Mouse (Mus musculus) C2C12 (cell line): ENCODE results near the gene Tjp3. TPM values are rescaled to one million over a fixed set of nuclear protein-coding genes. Genes with fewer than 3 reads are reported as not detected.

Source experiments
- H3K27me3 ChIP-seq: one replicate; pipeline ENCODE4 v1.6.1; 2011; ENCODE audit not compliant: control insufficient read depth, insufficient read depth, insufficient read length
- H3K36me3 ChIP-seq: one replicate; pipeline ENCODE4 v1.6.1; 2011; ENCODE audit not compliant: control insufficient read depth, insufficient read depth
- H3K4me3 ChIP-seq: one replicate; pipeline ENCODE4 v1.5.1; 2011; ENCODE audit warnings: mild to moderate bottlenecking, control low read depth; ENCODE audit not compliant: poor library complexity, insufficient read depth, severe bottlenecking
- H3K79me2 ChIP-seq: one replicate; pipeline ENCODE4 v1.6.1; 2011; ENCODE audit not compliant: control insufficient read depth, insufficient read depth
- H3K79me3 ChIP-seq: one replicate; pipeline ENCODE4 v1.6.1; 2011; ENCODE audit warnings: low read depth, control low read depth
- H3ac ChIP-seq: one replicate; pipeline ENCODE3; 2011; ENCODE audit warnings: low read depth; ENCODE audit not compliant: control insufficient read depth, insufficient read length
- CEBPB ChIP-seq: IDR thresholded peaks from one replicate; pipeline ENCODE4 v1.6.1; 2011; ENCODE audit warnings: low read depth, mild to moderate bottlenecking, control low read depth, moderate library complexity
- CTCF ChIP-seq: IDR thresholded peaks from one replicate; pipeline ENCODE4 v1.5.1; 2011; ENCODE audit not compliant: control insufficient read depth, insufficient read depth, insufficient read length
- FOSL1 ChIP-seq: IDR thresholded peaks from one replicate; pipeline ENCODE4 v1.8.0; 2011; ENCODE audit warnings: mild to moderate bottlenecking, low read length; ENCODE audit not compliant: poor library complexity, insufficient read depth, severe bottlenecking
- MAX ChIP-seq: IDR thresholded peaks from one replicate; pipeline ENCODE4 v1.6.1; 2011; ENCODE audit warnings: mild to moderate bottlenecking, control low read depth
- MYOD1 ChIP-seq: IDR thresholded peaks from one replicate; pipeline ENCODE4 v1.6.1; 2011; ENCODE audit warnings: low read depth; ENCODE audit not compliant: control insufficient read depth, insufficient read length
- MYOG ChIP-seq: IDR thresholded peaks from one replicate; pipeline ENCODE4 v1.6.1; 2011; ENCODE audit not compliant: control insufficient read depth, insufficient read length; ENCODE audit errors: extremely low read depth
- USF1 ChIP-seq: IDR thresholded peaks from one replicate; pipeline ENCODE4 v1.6.1; 2011; ENCODE audit warnings: low read depth, mild to moderate bottlenecking, control low read depth, moderate library complexity
- polyA plus RNA-seq: library from polyadenylated mRNA; unstranded; fragments of >200 nt; fragmentation: generic; extraction: Trizol; gene quantifications from one replicate; pipeline ENCODE4 v1.2.1, GENCODE M21; 2012; ENCODE audit warnings: missing spikeins

The Tjp3 gene
- polyA plus RNA-seq, 1 experiment: not detected

- no peak for TF ChIP-seq MYOG
- no peak for TF ChIP-seq USF1
- peak; percentile 34 for TF ChIP-seq CTCF
- H3K27me3 ChIP-seq: peaks cover 29% of the 10 kb centered on the region
- no peak overlapping the region for H3K4me3 ChIP-seq
These were observed 3.7 kb downstream of the Tjp3 start for GRCm38 (mm10) chr10:81287513-81288157.

GRCm38 (mm10) chr10:81286586-81286985, 4.8 kb downstream of the Tjp3 start:
- Histone ChIP-seq H3K4me3 (no peak overlapping the region), H3ac (no peak overlapping the region), H3K79me3 (no peaks in the 10 kb centered on the region), H3K36me3 (no peaks in the 10 kb centered on the region), H3K79me2 (no peaks in the 10 kb centered on the region), H3K27me3 (peaks cover 29% of the 10 kb centered on the region)
- TF ChIP-seq CEBPB (no peak), MAX (no peak), FOSL1 (no peak), MYOG (no peak), CTCF (no peak), USF1 (no peak), MYOD1 (no peak)

More at GRCm38 (mm10) chr10:81287513-81288157, 3.7 kb downstream of the Tjp3 start:
- Histone ChIP-seq H3K36me3 (no peaks in the 10 kb centered on the region), H3K79me2 (no peaks in the 10 kb centered on the region), H3ac (no peak overlapping the region), H3K79me3 (no peaks in the 10 kb centered on the region)

- H3K79me3 ChIP-seq: no peaks in the 10 kb centered on the region
- H3K36me3 ChIP-seq: no peaks in the 10 kb centered on the region
- H3K4me3 ChIP-seq: no peak overlapping the region
- peaks cover 29% of the 10 kb centered on the region for H3K27me3 ChIP-seq
- H3K79me2 ChIP-seq: no peaks in the 10 kb centered on the region
- peak overlapping the region; percentile 27 for H3ac ChIP-seq
- TF ChIP-seq FOSL1: no peak
- TF ChIP-seq MAX: peak; percentile 34
These were observed 5.5 kb downstream of the Tjp3 start for GRCm38 (mm10) chr10:81285694-81286450.

GRCm38 (mm10) chr10:81284719-81285118, 6.7 kb downstream of the Tjp3 start:
- no peak overlapping the region for H3K4me3 ChIP-seq
- no peaks in the 10 kb centered on the region for H3K36me3 ChIP-seq
- TF ChIP-seq MYOG (no peak), CTCF (no peak), MYOD1 (no peak), CEBPB (no peak), USF1 (no peak), FOSL1 (no peak), MAX (no peak)
- H3K79me2 ChIP-seq: no peaks in the 10 kb centered on the region
- H3ac ChIP-seq: no peak overlapping the region
- H3K27me3 ChIP-seq: peaks cover 29% of the 10 kb centered on the region
- no peaks in the 10 kb centered on the region for H3K79me3 ChIP-seq

GRCm38 (mm10) chr10:81284189-81284588, 7.2 kb downstream of the Tjp3 start:
- TF ChIP-seq CTCF (no peak), USF1 (no peak), MYOD1 (no peak), FOSL1 (no peak), MYOG (no peak), CEBPB (no peak), MAX (no peak)
- Histone ChIP-seq H3K27me3 (peaks cover 29% of the 10 kb centered on the region), H3ac (no peak overlapping the region), H3K4me3 (no peak overlapping the region), H3K79me3 (no peaks in the 10 kb centered on the region), H3K79me2 (no peaks in the 10 kb centered on the region), H3K36me3 (no peaks in the 10 kb centered on the region)

- Histone ChIP-seq H3ac (no peak overlapping the region), H3K79me2 (no peaks in the 10 kb centered on the region), H3K4me3 (no peak overlapping the region), H3K27me3 (peaks cover 18% of the 10 kb centered on the region), H3K36me3 (no peaks in the 10 kb centered on the region), H3K79me3 (no peaks in the 10 kb centered on the region)
- no peak for TF ChIP-seq MYOG
- TF ChIP-seq CEBPB: no peak
- no peak for TF ChIP-seq CTCF
- TF ChIP-seq FOSL1: no peak
- no peak for TF ChIP-seq USF1
- no peak for TF ChIP-seq MAX
- TF ChIP-seq MYOD1: no peak
These were observed 11.9 kb downstream of the Tjp3 start for GRCm38 (mm10) chr10:81279496-81279895.
